Mouse (Mus musculus): ENCODE data around the gene Sectm1a.

Sectm1a gene

GRCm38 (mm10) chr11:121042480-121042879 is 38.5 kb downstream of the Sectm1a start:
- no peak for DNase-seq

- no peak for DNase-seq
Measured at GRCm38 (mm10) chr11:121041636-121042035, 39.4 kb downstream of the Sectm1a start.

- DNase-seq = peak; percentile 35 to 47
Measured at GRCm38 (mm10) chr11:121041212-121041611, 39.8 kb downstream of the Sectm1a start.

- peak in 1 of 2 experiments; percentile 35 for DNase-seq
Measured at GRCm38 (mm10) chr11:121039302-121039701, 41.7 kb downstream of the Sectm1a start, which contains the start of gene Cd7. Gene Cd7, minus strand, starts transcription at chr11:121039418.

- no peak for DNase-seq
Measured at GRCm38 (mm10) chr11:121038366-121039240, 42.4 kb downstream of the Sectm1a start.

GRCm38 (mm10) chr11:121033118-121033517 is 47.9 kb downstream of the Sectm1a start:
- DNase-seq = no peak

- no peak for DNase-seq
Measured at GRCm38 (mm10) chr11:121027259-121027658, 53.8 kb downstream of the Sectm1a start.

- DNase-seq = no peak
Measured at GRCm38 (mm10) chr11:121024163-121024562, 56.9 kb downstream of the Sectm1a start.

GRCm38 (mm10) chr11:121019501-121019900 is 61.5 kb downstream of the Sectm1a start:
- DNase-seq = no peak

- DNase-seq = peak; percentile 14 to 15
Measured at GRCm38 (mm10) chr11:121017703-121018102, 63.3 kb downstream of the Sectm1a start.

Data from thymus, adult 18-20 months (tissue).